10 mouse cellular contexts compared by ENCODE assay signal in genomic region chr12:13159346-13160055, GRCm38 (mm10).
DNase-seq lines count a peak whose midpoint lies in the region; ATAC-seq and TF ChIP-seq lines count a peak whose summit lies in the region.
"Had no signal": no experiment of that assay in that cellular context is flagged by ENCODE, and none has a peak within 500 bp of the region (broad histone marks: within the 10 kb centered on the region; RNA-seq: fewer than 3 reads in every experiment).

No protein-coding gene starts in this region.

- no peak for TF ChIP-seq CTCF in hindbrain, postnatal 0 days (IDR thresholded peaks at IDR 0.05; ENCODE audit: low read depth)

- no peaks in the 10 kb centered on the region for H3K36me3 ChIP-seq in ES-E14 (ENCODE audit: control insufficient read depth, insufficient read depth, low read length, poor library complexity, severe bottlenecking)
- no peaks in the 10 kb centered on the region for H3K36me3 ChIP-seq in forebrain, embryonic 10.5 days (replicated peaks)
- no peaks in the 10 kb centered on the region for H3K36me3 ChIP-seq in hindbrain, postnatal 0 days (ENCODE audit: insufficient read depth, low read length)
- no peaks in the 10 kb centered on the region for H3K36me3 ChIP-seq in midbrain, embryonic 11.5 days (ENCODE audit: control insufficient read depth, insufficient read depth, low read length)

- in situ Hi-C loops in ES-E14 (cut with MboI; ENCODE audit: low sequenced_read_pairs in 2 of 2, unreplicated experiment in 2 of 2): no loop called here

- ATAC-seq in hindbrain, postnatal 0 days: peak; percentile 92
- ATAC-seq in midbrain, embryonic 11.5 days (ENCODE audit: low FRiP score): peak; percentile 88
- no peak for ATAC-seq in megakaryocyte, adult 5-6 weeks (ENCODE audit: poor library complexity, severe bottlenecking)

- H3K9ac ChIP-seq in ES-E14 (ENCODE audit: insufficient read depth, low read depth, low read length, poor library complexity, severe bottlenecking): no peak overlapping the region
- H3K9ac ChIP-seq in hindbrain, postnatal 0 days (replicated peaks; ENCODE audit: low read length): no peak overlapping the region
- H3K9ac ChIP-seq in midbrain, embryonic 11.5 days (ENCODE audit: low read length): no peak overlapping the region

- H3K9me3 ChIP-seq in ES-E14 (ENCODE audit: control insufficient read depth, insufficient read depth, low read depth, low read length): no peaks in the 10 kb centered on the region
- no peaks in the 10 kb centered on the region for H3K9me3 ChIP-seq in forebrain, embryonic 10.5 days
- no peaks in the 10 kb centered on the region for H3K9me3 ChIP-seq in hindbrain, postnatal 0 days (ENCODE audit: low read length)
- H3K9me3 ChIP-seq in midbrain, embryonic 11.5 days (ENCODE audit: control insufficient read depth, low read length): no peaks in the 10 kb centered on the region

- H3K4me1 ChIP-seq in ES-E14 (ENCODE audit: control insufficient read depth in 2 of 2, insufficient read depth in 2 of 2, low read length in 2 of 2, poor library complexity in 1 of 2): no peaks in the 10 kb centered on the region
- peaks cover 39% of the 10 kb centered on the region for H3K4me1 ChIP-seq in forebrain, embryonic 10.5 days
- H3K4me1 ChIP-seq in hindbrain, postnatal 0 days (ENCODE audit: insufficient read depth, low read length): no peaks in the 10 kb centered on the region
- peaks cover 9% of the 10 kb centered on the region for H3K4me1 ChIP-seq in midbrain, embryonic 11.5 days (ENCODE audit: control insufficient read depth, insufficient read depth, low read length)

- DNase-seq in ES-E14 (ENCODE audit: low read depth, low spot score): peak; percentile 13
- peak; percentile 38 for DNase-seq in forebrain, embryonic 10.5 days (ENCODE audit: extremely low spot score, low spot score)
- DNase-seq in hindbrain, postnatal 0 days (ENCODE audit: low spot score): peak; percentile 77
- DNase-seq in midbrain, embryonic 11.5 days (ENCODE audit: low spot score, missing footprints): peak; percentile 87
- no peak for DNase-seq in urinary bladder, postnatal 14 days (ENCODE audit: low spot score)
- no peak for DNase-seq in urinary bladder, postnatal 4 days (ENCODE audit: low spot score in 2 of 2)
- no peak for DNase-seq in kidney, adult 9 months

- no peak overlapping the region for H3K4me2 ChIP-seq in hindbrain, postnatal 0 days (ENCODE audit: low read depth, low read length)
- no peak overlapping the region for H3K4me2 ChIP-seq in midbrain, embryonic 11.5 days

- H3K27ac ChIP-seq in ES-E14 (ENCODE audit: insufficient read depth, low read depth, low read length, poor library complexity, severe bottlenecking): no peak overlapping the region
- H3K27ac ChIP-seq in forebrain, embryonic 10.5 days: peak overlapping the region; percentile 73
- peak overlapping the region; percentile 43; the same call in 1 of the 2 replicates for H3K27ac ChIP-seq in hindbrain, postnatal 0 days
- H3K27ac ChIP-seq in midbrain, embryonic 11.5 days (ENCODE audit: low read depth, low read length): peak overlapping the region; percentile 0; the same call in 1 of the 2 replicates
- H3K27ac ChIP-seq: kidney, postnatal 0 days; stomach, postnatal 0 days had no signal

- no peak overlapping the region for H3K4me3 ChIP-seq in ES-E14 (ENCODE audit: insufficient read depth in 1 of 2, low read depth in 1 of 2, low read length in 2 of 2, poor library complexity in 1 of 2, severe bottlenecking in 1 of 2)
- H3K4me3 ChIP-seq in forebrain, embryonic 10.5 days: no peak overlapping the region
- no peak overlapping the region for H3K4me3 ChIP-seq in hindbrain, postnatal 0 days (ENCODE audit: low read length)
- H3K4me3 ChIP-seq in midbrain, embryonic 11.5 days (ENCODE audit: low read depth, low read length): no peak overlapping the region

- H3K27me3 ChIP-seq in forebrain, embryonic 10.5 days (ENCODE audit: poor library complexity, severe bottlenecking): peaks cover 7% of the 10 kb centered on the region; the same call in 1 of the 2 replicates
- H3K27me3 ChIP-seq in hindbrain, postnatal 0 days (ENCODE audit: insufficient read depth, low read length): no peaks in the 10 kb centered on the region
- H3K27me3 ChIP-seq in midbrain, embryonic 11.5 days (ENCODE audit: control insufficient read depth, insufficient read depth, low read length): no peaks in the 10 kb centered on the region

TF ChIP-seq in ES-E14, 5 proteins besides CTCF, POLR2A, EP300 and RAD21:
- no peak for TF ChIP-seq ZC3H11A (IDR thresholded peaks at IDR 0.05; ENCODE audit: borderline replicate concordance, low read depth, low read length)
- TF ChIP-seq ZNF384 (IDR thresholded peaks at IDR 0.05; ENCODE audit: low read depth, low read length): no peak
- TF ChIP-seq CHD2 (IDR thresholded peaks at IDR 0.05; ENCODE audit: low read depth, low read length): no peak
- TF ChIP-seq MAFK (IDR thresholded peaks at IDR 0.05; ENCODE audit: insufficient read depth, low read depth, low read length): no peak
- TF ChIP-seq HCFC1 (IDR thresholded peaks at IDR 0.05; ENCODE audit: borderline replicate concordance, insufficient read depth, low read length): no peak
TF ChIP-seq in ES-E14: peak in this region for 0.

Comparison
In these comparisons a context has a peak if more than half of its experiments do, and no peak if none do; other contexts are left out.
1. DNase-seq: peak in ES-E14 (single experiment), forebrain, embryonic 10.5 days (single experiment), hindbrain, postnatal 0 days (single experiment) and midbrain, embryonic 11.5 days (single experiment); none in urinary bladder, postnatal 14 days (single experiment), urinary bladder, postnatal 4 days (0 of 2) and kidney, adult 9 months (single experiment).